Mouse (Mus musculus): Measurements from ENCODE around the gene Mutyh.

Gene Mutyh

DNA sequence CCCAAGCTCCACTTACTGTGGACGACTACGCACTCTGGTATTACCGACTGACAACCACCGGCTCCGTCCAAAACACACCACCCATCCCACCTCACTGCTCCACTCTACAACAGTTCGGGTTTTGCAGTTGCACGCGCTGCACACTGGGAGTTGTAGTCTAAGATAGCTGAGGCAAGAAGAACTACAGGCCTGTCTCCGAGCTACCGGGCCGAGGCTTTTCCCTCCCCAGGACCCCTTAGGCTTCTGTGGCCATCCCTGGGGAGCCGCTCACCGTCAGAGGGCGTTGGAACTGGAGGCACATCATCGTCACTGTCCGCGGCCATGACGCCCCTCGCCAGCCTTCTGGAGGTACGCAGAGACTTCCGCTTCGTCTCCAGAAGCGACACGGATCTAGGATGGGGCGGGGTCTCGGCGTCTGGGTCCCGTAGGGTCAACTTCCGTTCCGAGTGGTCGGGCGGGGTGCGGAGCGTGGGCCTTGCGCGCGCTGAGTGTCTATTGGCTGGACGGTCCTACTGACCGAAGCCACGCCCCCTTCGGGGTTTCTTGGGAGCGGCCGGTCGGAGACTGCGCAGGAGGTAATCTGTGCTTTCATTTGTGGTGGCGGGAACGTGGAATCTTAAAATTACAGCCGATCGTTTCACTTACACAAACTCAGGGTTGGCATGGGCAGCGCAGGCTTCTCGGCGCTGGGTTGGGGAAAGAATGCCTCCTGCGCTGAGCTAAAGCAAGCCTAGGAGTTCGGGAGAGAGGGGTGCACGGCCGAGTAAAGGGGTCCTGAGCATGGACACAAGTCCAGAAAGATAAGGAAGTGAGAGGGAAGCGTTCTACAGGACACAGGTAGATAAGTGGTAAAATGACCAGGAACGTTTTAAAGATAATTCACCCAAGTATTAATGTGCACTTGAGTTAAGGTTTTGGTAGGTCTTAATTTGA, at the start of gene Mutyh, which contains the start of gene Toe1:
Gene Mutyh, plus strand, starts transcription at position 527 of the 933 bp plus-strand sequence.
Gene Toe1, minus strand, starts transcription at position 444 of the 933 bp plus-strand sequence.
- in situ Hi-C loops (cut with MboI; ENCODE audit: low sequenced_read_pairs): no loop called here

GRCm38 (mm10) chr4:116761914-116762313, 45.6 kb upstream of the Mutyh start:
- in situ Hi-C loops (cut with MboI; ENCODE audit: low sequenced_read_pairs): no loop called here

GRCm38 (mm10) chr4:116764001-116764400, 43.5 kb upstream of the Mutyh start:
- in situ Hi-C loops (cut with MboI; ENCODE audit: low sequenced_read_pairs): no loop called here

DNA sequence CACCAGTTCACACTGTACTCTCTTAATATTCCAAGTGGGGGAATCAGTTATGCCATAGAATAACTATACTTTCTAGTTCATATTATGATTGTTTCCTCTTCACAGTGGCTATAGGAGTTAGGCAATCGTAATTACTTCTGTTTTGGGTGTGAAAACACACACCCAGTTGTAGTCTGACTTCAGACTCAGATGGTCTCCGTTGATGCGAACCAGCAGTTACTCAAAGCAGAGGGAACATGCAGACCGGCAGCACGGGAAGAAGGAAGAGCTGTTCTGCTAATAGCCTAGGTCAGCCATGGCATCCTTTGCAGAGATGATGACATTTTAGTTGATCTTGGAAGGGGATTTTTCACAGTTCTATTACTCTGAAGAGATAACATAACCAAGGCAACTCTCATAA, 39.0 kb upstream of the Mutyh start:
- in situ Hi-C loops (cut with MboI; ENCODE audit: low sequenced_read_pairs): no loop called here

GRCm38 (mm10) chr4:116769060-116769459, 38.5 kb upstream of the Mutyh start:
- in situ Hi-C loops (cut with MboI; ENCODE audit: low sequenced_read_pairs): no loop called here

GRCm38 (mm10) chr4:116776391-116776790, 31.1 kb upstream of the Mutyh start:
- in situ Hi-C loops (cut with MboI; ENCODE audit: low sequenced_read_pairs): no loop called here

- in situ Hi-C loops (cut with MboI; ENCODE audit: low sequenced_read_pairs): no loop called here
These were observed 30.4 kb upstream of the Mutyh start for GRCm38 (mm10) chr4:116777079-116777478.

DNA sequence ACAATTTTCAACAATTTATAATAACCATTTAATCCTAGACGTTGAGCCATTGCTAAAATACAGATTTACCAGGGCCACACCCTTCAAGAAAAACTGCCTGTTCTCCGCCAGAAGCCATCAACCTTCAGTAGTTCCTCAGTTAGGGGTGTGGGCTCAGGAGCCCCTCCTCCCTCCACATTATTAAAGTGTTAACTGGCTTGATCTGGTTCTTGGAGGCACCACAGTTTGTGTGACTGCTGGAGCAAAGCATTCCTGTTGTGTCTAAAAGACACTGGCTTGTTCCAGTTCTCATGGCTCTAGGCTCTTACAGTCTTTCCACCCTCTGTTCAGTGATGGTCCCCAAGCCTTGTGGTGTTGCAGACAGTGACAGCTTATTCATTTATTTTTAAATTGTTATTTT, 27.0 kb upstream of the Mutyh start:
- in situ Hi-C loops (cut with MboI; ENCODE audit: low sequenced_read_pairs): no loop called here

DNA sequence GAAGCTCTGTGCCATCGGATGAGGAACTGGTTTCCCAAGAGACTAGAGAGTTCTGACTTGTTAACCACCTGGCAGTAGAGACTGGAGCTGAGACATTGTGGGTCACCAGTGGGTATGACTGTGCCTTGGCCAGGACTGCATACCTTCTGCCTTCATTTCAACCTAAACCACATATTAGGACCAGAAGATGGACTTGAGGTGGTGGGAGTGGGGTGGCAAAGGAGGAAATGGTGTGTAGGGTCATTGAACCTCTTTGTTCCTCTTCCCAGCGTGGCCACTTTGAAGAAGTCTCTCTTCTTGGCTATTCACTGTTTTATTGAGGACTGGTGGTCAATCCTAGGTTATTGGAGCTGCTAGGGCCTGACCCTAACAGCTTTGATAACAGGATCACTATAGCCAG, 26.2 kb upstream of the Mutyh start:
- in situ Hi-C loops (cut with MboI; ENCODE audit: low sequenced_read_pairs): no loop called here

- in situ Hi-C loops (cut with MboI; ENCODE audit: low sequenced_read_pairs): no loop called here
These were observed 25.4 kb upstream of the Mutyh start for GRCm38 (mm10) chr4:116782171-116782570.

DNA sequence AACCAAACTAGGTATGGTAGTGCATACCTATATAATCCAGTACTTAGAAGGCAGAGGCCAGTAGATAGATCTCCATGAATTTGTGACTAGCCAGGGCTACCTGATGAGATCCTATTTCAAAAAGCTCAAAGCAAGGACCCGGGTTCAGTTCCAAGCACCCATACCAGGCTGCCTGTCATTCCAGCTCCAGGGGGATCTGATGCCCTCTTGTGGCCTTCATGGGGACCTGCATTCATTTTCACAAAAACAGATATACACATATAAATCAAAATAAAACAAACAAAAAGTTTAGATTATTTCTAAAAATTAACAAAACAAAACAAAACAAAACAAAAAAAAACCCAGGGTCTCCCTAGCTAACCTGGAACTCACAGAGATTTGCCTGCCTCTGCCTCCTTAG, 20.9 kb upstream of the Mutyh start:
- in situ Hi-C loops (cut with MboI; ENCODE audit: low sequenced_read_pairs): loop anchor here (5.0 kb wide), 1 partner anchor 69 kb away; no protein-coding TSS in a partner anchor

DNA sequence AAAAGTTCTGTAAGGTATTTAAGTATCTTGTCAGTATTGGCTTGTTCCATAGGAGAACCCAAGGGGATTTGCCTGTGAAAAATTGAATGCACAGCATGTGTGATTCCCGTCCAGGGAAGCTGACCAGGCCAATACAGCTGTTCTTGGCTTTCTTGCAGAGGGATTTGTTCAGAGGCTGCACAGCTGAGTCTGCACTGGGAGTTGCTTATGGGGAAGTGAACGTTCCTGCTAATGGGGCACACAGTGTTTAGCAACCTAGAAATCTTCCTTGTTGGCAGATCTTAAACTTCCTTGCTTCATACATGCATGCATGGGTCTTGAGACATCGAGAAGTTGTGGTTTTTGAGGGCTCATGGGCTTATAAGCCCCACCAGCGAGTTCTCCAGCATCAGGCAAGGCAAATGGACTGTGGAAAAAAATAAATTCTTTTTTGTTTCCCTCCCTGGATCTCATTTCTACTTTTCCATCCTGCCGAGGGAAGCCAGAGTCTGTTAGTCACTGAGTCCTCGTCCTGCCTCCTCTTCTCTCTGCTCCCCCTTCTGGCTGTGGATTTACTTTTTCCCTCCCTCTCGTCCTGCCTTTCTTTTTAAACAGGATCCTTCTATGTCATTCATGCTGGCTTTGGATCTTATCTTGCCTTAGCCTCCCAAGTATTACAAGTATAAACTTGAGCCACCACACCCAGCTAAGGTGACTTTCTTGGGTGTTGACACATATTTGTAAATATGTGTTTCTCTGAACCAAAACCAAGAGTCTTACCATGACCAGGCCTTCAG, 19.4 kb upstream of the Mutyh start:
- in situ Hi-C loops (cut with MboI; ENCODE audit: low sequenced_read_pairs): loop anchor here (5.0 kb wide), 1 partner anchor 71 kb away; no protein-coding TSS in a partner anchor

DNA sequence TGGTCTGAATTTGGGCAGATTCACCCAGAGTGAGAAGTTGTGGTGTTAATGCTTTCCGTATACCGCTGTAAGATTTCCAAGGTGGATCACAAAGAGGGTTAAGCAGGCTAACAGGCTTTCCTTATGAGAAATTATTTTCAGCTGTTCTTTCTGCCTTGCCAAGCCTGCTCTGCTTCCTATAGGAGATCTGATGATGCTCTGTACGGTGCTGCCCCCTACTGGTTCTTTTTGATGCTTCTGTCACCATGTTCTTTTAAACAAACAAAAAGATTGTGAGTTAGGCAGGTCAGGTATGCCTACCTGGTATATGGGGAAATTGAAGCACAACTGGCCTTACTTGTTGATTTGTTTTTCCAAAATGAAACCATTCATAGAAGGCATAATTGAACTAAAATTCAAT, 18.6 kb upstream of the Mutyh start:
- in situ Hi-C loops (cut with MboI; ENCODE audit: low sequenced_read_pairs): loop anchor here (5.0 kb wide), 1 partner anchor 72 kb away; no protein-coding TSS in a partner anchor

DNA sequence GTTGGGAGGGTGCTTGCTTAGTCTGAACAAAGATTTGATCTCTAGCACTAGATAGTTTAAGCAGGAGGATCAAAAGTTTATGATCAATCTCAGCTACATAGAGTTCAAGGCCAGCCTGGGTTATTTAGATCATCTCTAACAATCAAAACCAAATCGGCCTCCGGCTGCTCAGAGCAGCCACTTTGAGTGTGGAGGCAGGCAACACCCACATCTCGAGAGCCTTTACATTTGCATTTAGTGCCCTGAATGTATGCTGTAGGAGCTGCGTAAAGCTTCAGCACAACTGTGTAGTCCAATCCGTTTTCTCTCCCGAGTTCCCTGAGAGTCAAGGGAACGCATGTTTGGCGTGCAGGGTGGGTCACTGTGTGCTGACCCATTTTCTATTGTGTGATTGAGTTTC, 15.1 kb upstream of the Mutyh start:
- in situ Hi-C loops (cut with MboI; ENCODE audit: low sequenced_read_pairs): no loop called here

DNA sequence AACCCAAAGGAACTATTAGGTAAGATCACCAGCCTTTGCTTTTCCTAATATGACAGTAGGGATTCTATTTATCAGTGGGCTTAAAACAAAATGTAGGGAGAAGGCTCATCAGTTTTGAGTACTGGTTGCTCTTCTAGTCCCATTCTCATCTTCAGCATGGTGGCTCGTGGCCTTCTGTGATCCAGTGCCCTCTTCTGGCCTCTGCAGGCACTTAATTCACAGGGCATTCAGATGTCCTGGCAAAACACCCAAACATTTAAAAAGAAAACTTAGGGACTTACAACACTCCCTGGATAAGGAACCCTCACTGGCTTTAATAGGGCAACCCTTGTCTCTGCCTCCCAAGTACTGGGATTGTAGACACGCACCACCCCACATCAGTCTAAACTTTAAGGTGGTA, 13.2 kb upstream of the Mutyh start:
- in situ Hi-C loops (cut with MboI; ENCODE audit: low sequenced_read_pairs): no loop called here

DNA sequence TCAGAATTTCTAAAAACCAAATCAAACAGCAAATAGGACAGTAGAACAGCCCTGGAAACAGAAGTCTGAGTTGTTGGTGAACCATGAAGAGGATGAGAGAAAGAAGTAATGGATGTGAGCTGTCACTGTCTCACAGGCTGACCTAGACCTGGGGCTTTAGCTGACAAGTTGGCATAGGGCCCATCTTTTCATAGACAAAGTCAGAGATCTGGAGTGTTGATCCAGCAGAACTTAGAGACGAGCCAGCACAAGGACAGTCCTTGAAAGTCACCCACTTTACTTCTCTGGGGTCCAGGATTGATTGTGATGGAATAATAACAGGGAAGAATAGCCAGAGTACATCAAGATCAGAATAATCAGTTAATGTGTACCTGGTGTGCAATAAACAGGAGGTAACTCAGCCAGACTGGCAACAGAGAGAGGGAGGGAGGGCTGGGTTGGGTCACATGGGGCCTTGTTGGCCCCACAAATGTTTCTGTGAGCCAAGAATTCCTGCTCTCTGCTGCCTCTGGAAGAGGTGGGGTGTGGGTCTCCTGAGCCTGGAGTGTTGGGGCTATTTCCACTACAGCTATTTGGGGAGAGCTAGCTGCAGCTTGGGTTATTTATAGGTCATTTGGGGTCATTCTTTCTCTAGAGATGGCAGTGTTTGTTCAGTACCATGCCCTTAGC, 10.9 kb upstream of the Mutyh start:
- in situ Hi-C loops (cut with MboI; ENCODE audit: low sequenced_read_pairs): no loop called here

DNA sequence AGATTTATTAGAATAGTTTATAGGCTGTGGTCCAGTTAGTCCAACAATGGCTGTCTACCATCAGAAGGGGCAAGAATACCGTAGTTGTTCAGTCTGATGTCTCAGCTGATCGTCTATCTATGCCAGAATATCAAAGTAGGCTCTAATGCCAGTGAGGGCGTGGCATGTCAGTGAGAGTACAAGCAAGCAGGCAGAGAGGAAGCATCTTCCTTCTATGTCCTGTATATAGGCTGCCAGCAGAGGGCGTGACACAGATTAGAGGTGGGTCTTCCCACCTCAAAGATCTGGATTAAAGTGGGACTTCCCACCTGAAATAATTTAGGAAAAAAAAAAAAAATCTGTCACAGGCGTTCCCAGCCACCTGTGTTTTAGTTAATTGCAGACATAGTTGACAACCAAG, 7.6 kb upstream of the Mutyh start:
- in situ Hi-C loops (cut with MboI; ENCODE audit: low sequenced_read_pairs): no loop called here

DNA sequence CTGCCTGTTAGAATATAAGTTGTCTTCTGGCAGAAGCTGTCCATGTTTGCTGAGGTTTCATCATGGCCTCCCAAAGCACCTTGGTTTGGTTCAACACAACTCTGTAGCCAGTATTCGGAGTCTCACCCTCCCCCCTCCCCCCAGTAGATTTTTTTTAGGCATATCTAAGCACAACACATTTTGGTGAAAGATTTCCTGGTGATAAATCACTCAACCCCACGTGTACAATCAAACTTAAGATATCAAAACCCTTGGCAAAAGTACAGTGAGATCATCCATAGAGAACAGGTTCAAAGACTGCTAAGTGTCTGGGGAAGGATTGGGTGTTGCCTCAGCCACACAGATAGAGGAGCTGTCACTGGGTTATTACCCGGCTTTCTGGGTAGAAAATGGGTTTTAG, 3.5 kb downstream of the Mutyh start:
- in situ Hi-C loops (cut with MboI; ENCODE audit: low sequenced_read_pairs): no loop called here

GRCm38 (mm10) chr4:116815276-116815675, 7.8 kb downstream of the Mutyh start:
- in situ Hi-C loops (cut with MboI; ENCODE audit: low sequenced_read_pairs): no loop called here

- in situ Hi-C loops (cut with MboI; ENCODE audit: low sequenced_read_pairs): no loop called here
These were observed 10.0 kb downstream of the Mutyh start for GRCm38 (mm10) chr4:116817486-116817885.

Measured in CH12F3 (cell line).